Mouse (Mus musculus): ENCODE measurements at regions not wholly inside any gene's neighbourhood (a gene's known extent, or its start where the extent isn't known, plus 50 kb on each side); places are given as distances from the start of the nearest gene placed in this dataset.
"Not testable (repeated sequence)": the region's sequence is repeated elsewhere in the genome, so short reads cannot be mapped to it uniquely, and the experiment has no call there.

DNA sequence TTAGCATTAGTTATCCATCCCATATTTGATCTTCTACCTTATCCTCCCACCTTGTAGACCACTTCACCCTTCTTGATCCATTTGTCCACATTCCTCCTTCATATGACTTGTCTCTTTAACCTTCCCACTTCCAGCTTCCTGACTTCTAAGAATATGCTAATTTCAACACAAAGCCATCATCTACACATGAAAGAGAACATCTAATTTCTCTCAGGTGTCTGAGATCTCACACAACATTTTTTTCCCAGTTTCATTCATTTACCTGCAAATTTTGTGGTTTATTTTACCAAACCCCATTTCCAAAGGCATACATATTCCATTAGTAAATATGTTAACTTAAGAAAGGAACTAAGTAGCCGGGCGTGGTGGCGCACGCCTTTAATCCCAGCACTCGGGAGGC is 593.3 kb upstream of the Slc8a1 start:
- Histone ChIP-seq H3K4me1 (replicated peaks) (no peaks in the 10 kb centered on the region), H3K27me3 (no peaks in the 10 kb centered on the region), H3K4me3 (no peak overlapping the region), H3K27ac (no peak overlapping the region), H3K9me3 (no peaks in the 10 kb centered on the region), H3K9ac (no peak overlapping the region), H3K4me2 (no peak overlapping the region), H3K36me3 (no peaks in the 10 kb centered on the region)
- no peak for ATAC-seq (ENCODE audit: low FRiP score)
- WGBS, result 96% methylated on average over 5 of the region's 5 CpGs

DNA sequence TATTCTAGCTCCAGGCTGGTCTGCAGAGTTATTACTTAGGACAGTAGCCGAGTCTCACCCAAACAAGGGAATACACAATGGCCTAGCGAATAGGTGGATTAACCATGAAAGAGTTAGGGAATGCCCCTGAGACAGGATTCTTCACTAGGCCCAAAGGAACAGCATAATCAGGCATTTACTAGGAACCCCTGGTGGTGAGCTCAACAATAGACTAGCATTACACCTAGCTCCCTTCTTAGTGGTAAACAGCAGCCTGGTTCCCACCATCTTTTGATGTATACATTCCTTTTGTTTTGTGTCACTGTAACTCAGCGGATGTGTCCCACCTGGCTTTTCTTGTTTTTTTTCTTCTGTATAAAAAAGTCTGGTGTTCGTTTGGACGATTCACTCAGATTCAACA is 574.0 kb upstream of the Slc8a1 start:
- no peak overlapping the region for H3K27ac ChIP-seq
- no peak overlapping the region for H3K4me2 ChIP-seq
- H3K9ac ChIP-seq, result no peak overlapping the region
- H3K36me3 ChIP-seq, result no peaks in the 10 kb centered on the region
- no peak overlapping the region for H3K4me3 ChIP-seq
- H3K4me1 ChIP-seq (replicated peaks), result no peaks in the 10 kb centered on the region
- WGBS, result 83% methylated on average over 5 of the region's 5 CpGs
- ATAC-seq (ENCODE audit: low FRiP score), result no peak
- no peaks in the 10 kb centered on the region for H3K27me3 ChIP-seq
- H3K9me3 ChIP-seq, result no peaks in the 10 kb centered on the region

DNA sequence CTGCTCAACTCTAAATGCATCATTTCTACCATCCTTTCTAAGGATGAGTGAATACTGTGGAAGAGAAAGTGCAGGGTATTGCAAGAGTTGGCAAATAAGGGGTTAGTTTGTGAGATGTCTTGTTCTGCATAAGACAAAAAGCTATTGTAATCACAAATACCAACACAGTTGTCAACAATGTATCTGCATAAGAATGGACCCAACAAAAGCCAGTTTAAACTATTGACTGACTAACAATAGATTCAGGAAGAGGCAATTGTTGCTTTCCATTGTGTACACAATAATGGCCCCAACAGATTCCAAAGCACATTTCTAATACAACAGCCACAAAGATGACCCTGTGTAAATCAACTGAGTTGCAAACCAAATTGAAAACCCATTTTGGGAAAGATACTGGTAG is 568.2 kb upstream of the Slc8a1 start:
- Histone ChIP-seq H3K27me3 (no peaks in the 10 kb centered on the region), H3K27ac (no peak overlapping the region), H3K4me3 (no peak overlapping the region), H3K36me3 (no peaks in the 10 kb centered on the region), H3K4me1 (replicated peaks) (no peaks in the 10 kb centered on the region), H3K9ac (no peak overlapping the region), H3K4me2 (no peak overlapping the region), H3K9me3 (no peaks in the 10 kb centered on the region)
- ATAC-seq (ENCODE audit: low FRiP score), result no peak

DNA sequence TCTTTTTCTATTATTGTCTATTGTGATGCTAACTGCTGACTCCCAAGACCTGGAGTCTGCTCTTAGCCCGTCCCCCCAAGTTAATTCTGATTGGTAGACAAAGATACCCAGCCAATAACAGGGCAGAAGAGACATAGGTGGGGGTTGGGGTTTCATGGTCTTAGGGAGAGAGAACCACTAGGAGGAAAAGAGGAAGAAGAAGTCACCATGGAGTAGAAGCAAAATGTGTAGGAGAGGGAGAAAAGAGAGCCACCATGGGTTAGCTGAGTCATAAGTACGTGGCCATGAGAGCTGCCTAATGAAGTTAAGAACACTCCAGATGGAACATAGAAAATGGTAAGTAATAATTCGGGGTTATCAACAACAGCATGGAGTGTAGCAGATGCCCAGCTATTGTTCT is 539.6 kb upstream of the Slc8a1 start:
- no peak overlapping the region for H3K4me2 ChIP-seq
- no peaks in the 10 kb centered on the region for H3K36me3 ChIP-seq
- H3K9me3 ChIP-seq, result no peaks in the 10 kb centered on the region
- H3K4me3 ChIP-seq, result no peak overlapping the region
- no peaks in the 10 kb centered on the region for H3K27me3 ChIP-seq
- no peak for ATAC-seq (ENCODE audit: low FRiP score)
- H3K4me1 ChIP-seq (replicated peaks), result no peaks in the 10 kb centered on the region
- no peak overlapping the region for H3K9ac ChIP-seq
- no peak overlapping the region for H3K27ac ChIP-seq
- WGBS, result 86% methylated on average over 3 of the region's 3 CpGs

DNA sequence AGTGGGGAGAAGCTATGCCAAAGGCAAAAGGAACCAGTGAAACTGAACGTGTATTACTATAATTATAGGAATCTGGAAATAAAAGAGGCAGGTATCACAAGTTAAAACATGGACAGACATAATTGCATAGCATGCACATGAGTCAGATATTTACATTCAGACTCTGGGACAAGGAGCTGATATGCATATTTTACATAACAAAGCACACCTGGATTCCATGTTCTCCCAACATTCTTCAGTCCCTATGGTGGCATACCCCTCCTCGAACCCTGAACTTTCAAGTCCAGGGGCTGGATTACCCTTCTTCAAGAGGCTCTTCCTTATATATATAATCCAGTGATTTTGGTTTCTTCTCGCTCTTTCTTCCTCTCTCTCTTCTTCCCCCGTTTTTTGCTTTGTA is 535.8 kb upstream of the Slc8a1 start:
- Histone ChIP-seq H3K9me3 (no peaks in the 10 kb centered on the region), H3K27me3 (no peaks in the 10 kb centered on the region), H3K9ac (no peak overlapping the region), H3K4me3 (no peak overlapping the region), H3K36me3 (no peaks in the 10 kb centered on the region), H3K4me1 (replicated peaks) (no peaks in the 10 kb centered on the region), H3K4me2 (no peak overlapping the region), H3K27ac (no peak overlapping the region)
- no peak for ATAC-seq (ENCODE audit: low FRiP score)
- 88% methylated on average over 4 of the region's 4 CpGs for WGBS

DNA sequence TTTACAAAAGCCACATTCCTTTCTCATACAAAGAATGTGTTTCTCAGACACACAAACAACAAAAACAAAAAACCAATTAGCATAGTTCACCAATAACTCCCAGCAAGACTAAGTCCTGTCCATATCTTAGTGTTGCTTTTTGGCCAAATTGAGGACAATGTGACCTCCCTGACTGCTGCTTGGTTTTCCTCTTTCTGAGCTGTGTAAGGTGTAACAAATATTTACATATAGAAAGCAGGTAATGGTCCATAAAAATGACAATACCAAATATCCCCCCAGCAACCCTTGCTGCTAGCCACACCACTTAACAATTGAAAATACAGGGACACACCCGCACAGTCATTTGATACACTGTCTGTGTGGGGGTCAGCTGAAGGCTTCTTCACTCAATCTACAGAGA is 534.7 kb upstream of the Slc8a1 start:
- Histone ChIP-seq H3K36me3 (no peaks in the 10 kb centered on the region), H3K27me3 (no peaks in the 10 kb centered on the region), H3K4me3 (no peak overlapping the region), H3K27ac (no peak overlapping the region), H3K4me1 (replicated peaks) (no peaks in the 10 kb centered on the region), H3K4me2 (no peak overlapping the region), H3K9me3 (no peaks in the 10 kb centered on the region), H3K9ac (no peak overlapping the region)
- 89% methylated on average over 1 of the region's 1 CpGs for WGBS
- no peak for ATAC-seq (ENCODE audit: low FRiP score)

DNA sequence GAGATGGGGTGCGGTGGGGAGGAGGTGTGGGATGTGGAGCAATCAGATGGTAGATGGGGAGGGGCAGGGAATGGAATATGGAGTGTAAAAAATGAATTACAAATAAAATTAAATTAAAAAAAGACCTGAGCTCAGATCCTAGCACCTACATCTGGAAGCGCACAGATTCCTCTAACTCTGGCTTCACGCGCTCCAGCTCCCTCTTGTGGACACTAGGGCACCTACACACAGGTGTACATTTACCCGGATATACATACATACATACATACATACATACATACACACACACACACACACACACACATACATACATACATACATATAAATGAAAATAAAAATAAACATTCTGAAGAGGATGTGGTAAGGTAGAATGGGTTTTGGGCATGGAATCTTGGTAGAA is 528.7 kb upstream of the Slc8a1 start:
- not testable (repeated sequence) for H3K9ac ChIP-seq; H3K4me1 ChIP-seq (replicated peaks); ATAC-seq (ENCODE audit: low FRiP score); H3K4me2 ChIP-seq; H3K9me3 ChIP-seq; H3K27ac ChIP-seq; H3K36me3 ChIP-seq; H3K27me3 ChIP-seq; H3K4me3 ChIP-seq
- 90% methylated on average over 5 of the region's 5 CpGs for WGBS

DNA sequence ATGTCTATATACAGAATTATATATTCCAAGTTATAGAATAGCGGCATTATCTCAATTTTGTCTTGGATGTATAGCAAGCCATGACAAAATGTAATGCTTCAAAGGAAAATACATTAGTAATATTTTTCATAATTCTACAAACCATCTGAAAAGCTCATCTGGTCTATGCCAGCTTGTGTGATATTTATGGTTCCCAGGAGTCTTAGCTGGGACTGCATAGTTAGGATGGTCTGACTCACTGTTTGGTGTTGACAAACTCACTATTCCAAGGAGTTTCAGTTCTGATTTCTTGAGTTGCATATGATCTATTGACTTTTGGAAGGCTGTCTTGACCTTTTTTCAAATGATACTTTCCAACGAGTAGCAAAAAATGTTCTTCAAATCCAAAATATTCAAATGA is 514.2 kb upstream of the Slc8a1 start:
- 94% methylated on average over 2 of the region's 2 CpGs for WGBS
- ATAC-seq (ENCODE audit: low FRiP score), result no peak
- H3K27ac ChIP-seq, result no peak overlapping the region
- H3K27me3 ChIP-seq, result no peaks in the 10 kb centered on the region
- H3K36me3 ChIP-seq, result no peaks in the 10 kb centered on the region
- no peak overlapping the region for H3K9ac ChIP-seq
- H3K4me3 ChIP-seq, result no peak overlapping the region
- H3K4me2 ChIP-seq, result no peak overlapping the region
- no peaks in the 10 kb centered on the region for H3K9me3 ChIP-seq
- H3K4me1 ChIP-seq (replicated peaks), result no peaks in the 10 kb centered on the region

DNA sequence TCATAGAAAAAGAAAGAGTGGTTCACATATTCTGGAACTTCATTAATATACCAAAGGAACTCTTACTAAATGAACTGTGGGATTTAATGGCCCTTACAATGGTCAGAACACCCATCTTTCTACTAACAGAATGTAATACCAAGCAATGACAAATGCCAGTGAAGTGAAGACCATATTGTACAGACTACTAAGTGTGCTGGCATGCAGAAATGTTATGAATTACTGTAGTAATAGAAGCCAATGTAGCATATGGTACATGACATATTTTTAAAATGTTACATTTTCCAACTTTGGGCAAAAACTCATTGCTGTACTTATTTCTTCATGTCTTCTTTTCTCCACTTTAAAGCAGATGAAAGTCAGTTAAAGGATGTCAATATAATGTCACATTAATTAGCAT is 513.7 kb upstream of the Slc8a1 start:
- Histone ChIP-seq H3K4me3 (no peak overlapping the region), H3K9ac (no peak overlapping the region), H3K4me2 (no peak overlapping the region), H3K4me1 (replicated peaks) (no peaks in the 10 kb centered on the region), H3K9me3 (no peaks in the 10 kb centered on the region), H3K27me3 (no peaks in the 10 kb centered on the region), H3K27ac (no peak overlapping the region), H3K36me3 (no peaks in the 10 kb centered on the region)
- ATAC-seq (ENCODE audit: low FRiP score), result no peak

DNA sequence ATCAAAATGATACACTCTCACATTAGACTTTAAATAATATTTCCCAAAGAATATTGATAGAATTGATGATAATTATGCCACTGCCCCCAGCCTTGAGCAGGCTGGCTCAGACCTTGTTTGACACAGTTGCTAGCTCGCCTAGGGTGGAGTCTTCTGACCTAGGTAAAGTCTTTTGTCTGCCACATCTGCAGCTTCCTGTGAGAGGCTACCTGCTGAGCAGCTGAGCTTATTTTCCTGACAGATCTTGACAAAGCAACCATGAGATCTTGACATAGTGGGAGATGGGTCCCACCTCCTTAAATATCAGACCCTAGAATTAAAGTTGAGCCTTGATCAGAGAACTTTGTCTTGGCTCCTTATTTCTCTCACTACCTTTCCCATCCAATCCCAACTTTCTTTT is 500.2 kb upstream of the Slc8a1 start:
- Histone ChIP-seq H3K27me3 (no peaks in the 10 kb centered on the region), H3K36me3 (no peaks in the 10 kb centered on the region), H3K27ac (no peak overlapping the region), H3K4me1 (replicated peaks) (no peaks in the 10 kb centered on the region), H3K4me3 (no peak overlapping the region), H3K9ac (no peak overlapping the region), H3K9me3 (no peaks in the 10 kb centered on the region), H3K4me2 (no peak overlapping the region)
- no peak for ATAC-seq (ENCODE audit: low FRiP score)
- WGBS, result 50% methylated on average over 1 of the region's 1 CpGs

DNA sequence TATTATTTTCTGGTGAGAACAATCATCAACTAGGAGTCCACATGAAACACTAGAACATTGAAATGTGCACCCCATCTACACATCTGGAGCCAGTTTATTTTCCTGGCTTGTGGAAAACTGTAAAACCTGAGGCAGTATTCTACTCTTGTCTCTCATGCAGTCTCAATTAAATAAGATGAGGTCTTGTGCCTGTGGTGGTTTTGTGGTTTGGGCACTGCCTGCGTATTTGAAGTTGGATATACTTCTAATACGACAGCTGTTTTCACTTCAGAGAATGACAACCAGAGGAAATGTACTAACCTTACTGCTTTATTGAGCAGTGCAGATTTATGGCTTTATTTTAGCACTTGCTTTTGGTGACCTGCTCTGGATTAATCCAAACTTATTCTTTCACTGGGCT is 499.3 kb upstream of the Slc8a1 start:
- Histone ChIP-seq H3K4me3 (no peak overlapping the region), H3K4me1 (replicated peaks) (no peaks in the 10 kb centered on the region), H3K27ac (no peak overlapping the region), H3K9me3 (no peaks in the 10 kb centered on the region), H3K9ac (no peak overlapping the region), H3K27me3 (no peaks in the 10 kb centered on the region), H3K36me3 (no peaks in the 10 kb centered on the region), H3K4me2 (no peak overlapping the region)
- 88% methylated on average over 2 of the region's 2 CpGs for WGBS
- ATAC-seq (ENCODE audit: low FRiP score), result no peak

DNA sequence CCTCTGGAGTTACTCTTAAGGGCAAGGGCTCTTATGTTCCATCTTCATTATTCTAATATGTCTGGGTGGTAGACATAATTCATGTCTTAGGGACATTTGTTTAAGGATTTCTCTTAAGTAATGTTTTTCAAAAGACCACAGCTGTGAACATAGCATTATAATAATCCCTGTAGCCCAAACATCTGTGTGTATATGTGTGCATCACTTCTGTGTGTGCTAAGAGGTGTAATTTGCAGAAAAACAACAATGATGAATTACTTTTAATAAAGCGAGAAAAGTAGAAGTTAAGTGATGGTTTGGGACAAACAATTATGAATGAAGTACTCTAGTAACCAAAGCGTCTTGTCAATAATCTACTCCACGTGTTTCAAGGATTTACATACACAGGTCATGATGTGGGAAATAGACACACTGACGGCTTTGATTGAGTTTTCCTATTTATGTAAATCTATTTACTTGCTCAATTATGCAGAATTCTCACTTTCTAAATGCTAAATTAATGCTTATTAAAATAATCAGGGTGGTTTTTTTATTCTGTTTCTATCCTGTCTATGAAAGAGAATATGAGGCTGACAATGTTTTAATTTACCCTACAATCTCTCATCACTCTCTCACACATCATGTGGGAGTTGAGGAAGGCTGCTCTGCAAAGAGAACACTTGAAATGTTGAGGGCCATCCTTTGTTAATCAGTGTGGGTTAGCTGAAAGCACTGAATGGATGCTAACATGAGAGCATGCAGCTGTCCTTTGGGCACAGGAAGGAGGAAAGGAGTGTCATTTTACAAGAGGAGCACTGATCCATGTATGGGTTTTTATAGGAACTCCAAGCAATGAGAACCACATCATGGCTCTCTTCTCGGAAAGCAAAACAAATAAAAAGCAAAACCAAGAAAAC is 477.8 kb upstream of the Slc8a1 start:
- Histone ChIP-seq H3K4me3 (no peak overlapping the region), H3K36me3 (no peaks in the 10 kb centered on the region), H3K9me3 (no peaks in the 10 kb centered on the region), H3K9ac (no peak overlapping the region), H3K4me1 (replicated peaks) (no peaks in the 10 kb centered on the region), H3K4me2 (no peak overlapping the region), H3K27ac (no peak overlapping the region), H3K27me3 (no peaks in the 10 kb centered on the region)
- ATAC-seq (ENCODE audit: low FRiP score), result no peak
- WGBS, result 82% methylated on average over 5 of the region's 5 CpGs

DNA sequence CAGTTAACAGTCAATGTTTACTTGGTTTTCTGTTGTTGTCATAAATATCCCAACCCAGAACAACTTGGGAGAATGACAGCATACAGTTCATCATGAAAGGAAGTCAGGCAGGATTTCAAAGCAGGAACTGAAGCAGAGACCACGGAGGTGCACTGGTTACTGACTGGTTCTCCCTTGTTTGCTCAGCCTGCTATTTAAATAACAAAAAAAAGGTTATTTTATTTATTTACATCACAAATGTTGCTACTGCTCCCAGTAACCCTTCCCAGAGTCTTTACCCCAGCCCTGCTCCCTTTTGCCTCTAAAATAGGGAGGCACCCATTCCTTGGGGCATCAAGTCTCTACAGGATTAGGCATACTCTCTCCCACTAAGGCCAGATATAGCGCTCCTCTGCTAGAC is 461.8 kb upstream of the Slc8a1 start:
- no peak for ATAC-seq (ENCODE audit: low FRiP score)
- WGBS, result 78% methylated on average over 2 of the region's 2 CpGs
- Histone ChIP-seq H3K4me3 (no peak overlapping the region), H3K27ac (no peak overlapping the region), H3K27me3 (no peaks in the 10 kb centered on the region), H3K4me1 (replicated peaks) (peaks cover 4% of the 10 kb centered on the region; the same call in 1 of the 2 replicates), H3K4me2 (no peak overlapping the region), H3K36me3 (no peaks in the 10 kb centered on the region), H3K9me3 (no peaks in the 10 kb centered on the region), H3K9ac (no peak overlapping the region)
